ENCODE assay signal across 22 mouse cellular contexts in genomic region chr2:82178693-82179092, GRCm38 (mm10).
DNase-seq lines count a peak whose midpoint lies in the region; ATAC-seq lines count a peak whose summit lies in the region.
"Had no signal": no experiment of that assay in that cellular context is flagged by ENCODE, and none has a peak within 500 bp of the region (broad histone marks: within the 10 kb centered on the region; RNA-seq: fewer than 3 reads in every experiment).

No protein-coding gene starts in this region.

- H3K27ac ChIP-seq in midbrain, embryonic 14.5 days (replicated peaks; ENCODE audit: low read depth, low read length) = no peak overlapping the region
- H3K27ac ChIP-seq: embryonic facial prominence, embryonic 13.5 days; forebrain, embryonic 13.5 days; heart, adult 2 months; heart, embryonic 15.5 days; hindbrain, embryonic 13.5 days; hindbrain, postnatal 0 days had no signal

- no peak for DNase-seq in frontal cortex, postnatal 14 days (ENCODE audit: low spot score in 2 of 2)
- DNase-seq in urinary bladder, postnatal 14 days (ENCODE audit: low spot score) = peak; percentile 52
- no peak for DNase-seq in urinary bladder, postnatal 4 days (ENCODE audit: low spot score in 2 of 2)
- DNase-seq in 416B (ENCODE audit: low read depth) = peak; percentile 74
- peak; percentile 44 for DNase-seq in telencephalon, adult 2 months (ENCODE audit: low read depth, low spot score)
- DNase-seq in midbrain, embryonic 14.5 days = no peak
- DNase-seq: adrenal gland, postnatal 10 days; cerebellum, adult 11-12 months; cerebellum, adult 9-10 months; cerebellum, postnatal 25 days; forebrain, postnatal 0 days; gastrocnemius, postnatal 10 days; heart, adult 2 months; heart, postnatal 14 days had no signal

- 0 out of 2 replicates have a peak, but pooled peaks cover 3% of the 10 kb centered on the region for H3K9me3 ChIP-seq in midbrain, embryonic 14.5 days (ENCODE audit: control insufficient read depth, low read length)
- H3K9me3 ChIP-seq: embryonic facial prominence, embryonic 13.5 days; forebrain, embryonic 13.5 days; G1E; heart, embryonic 15.5 days; hindbrain, embryonic 13.5 days had no signal

- H3K36me3 ChIP-seq in midbrain, embryonic 14.5 days (ENCODE audit: control insufficient read depth, insufficient read depth, low read length) = no peaks in the 10 kb centered on the region
- H3K36me3 ChIP-seq: embryonic facial prominence, embryonic 13.5 days; G1E; heart, embryonic 15.5 days; hindbrain, embryonic 13.5 days had no signal

- H3K4me1 ChIP-seq in midbrain, embryonic 14.5 days (ENCODE audit: control insufficient read depth, insufficient read depth, low read length) = no peaks in the 10 kb centered on the region
- H3K4me1 ChIP-seq: embryonic facial prominence, embryonic 13.5 days; forebrain, embryonic 13.5 days; heart, embryonic 15.5 days; hindbrain, embryonic 13.5 days had no signal

- H3K27me3 ChIP-seq in midbrain, embryonic 14.5 days (ENCODE audit: control insufficient read depth, insufficient read depth, low read length) = no peaks in the 10 kb centered on the region
- H3K27me3 ChIP-seq: embryonic facial prominence, embryonic 13.5 days; forebrain, embryonic 13.5 days; heart, embryonic 15.5 days; hindbrain, embryonic 13.5 days had no signal

- H3K4me2 ChIP-seq in midbrain, embryonic 14.5 days (ENCODE audit: low read length) = no peak overlapping the region
- H3K4me2 ChIP-seq: embryonic facial prominence, embryonic 13.5 days; forebrain, embryonic 13.5 days; heart, embryonic 11.5 days; heart, embryonic 15.5 days; hindbrain, embryonic 13.5 days had no signal

- WGBS in midbrain, embryonic 14.5 days = 96% methylated on average over 2 of the region's 2 CpGs

- peak; percentile 90 for ATAC-seq in frontal cortex, adult (ENCODE audit: low TSS enrichment)
- no peak for ATAC-seq in midbrain, embryonic 14.5 days (ENCODE audit: low FRiP score, low TSS enrichment)
- ATAC-seq: forebrain, embryonic 13.5 days; forebrain, postnatal 0 days; hindbrain, postnatal 0 days had no signal

- no peak overlapping the region for H3K4me3 ChIP-seq in midbrain, embryonic 14.5 days (replicated peaks; ENCODE audit: low read depth, low read length)
- H3K4me3 ChIP-seq: embryonic facial prominence, embryonic 13.5 days; forebrain, embryonic 13.5 days; heart, adult 2 months; heart, embryonic 15.5 days; hindbrain, embryonic 13.5 days had no signal

- no peak overlapping the region for H3K9ac ChIP-seq in midbrain, embryonic 14.5 days (replicated peaks; ENCODE audit: low read length)
- H3K9ac ChIP-seq: embryonic facial prominence, embryonic 13.5 days; forebrain, embryonic 13.5 days; forebrain, postnatal 0 days; heart, embryonic 15.5 days; hindbrain, embryonic 13.5 days had no signal

Comparison
In these comparisons a context has a peak if more than half of its experiments do, and no peak if none do; other contexts are left out.
1. DNase-seq: peak in urinary bladder, postnatal 14 days (single experiment), 416B (single experiment) and telencephalon, adult 2 months (single experiment); none in frontal cortex, postnatal 14 days (0 of 2), urinary bladder, postnatal 4 days (0 of 2) and midbrain, embryonic 14.5 days (single experiment).